Mouse (Mus musculus) kidney, embryonic 16.5 days (tissue): ENCODE measurements around the gene Astn2. TPM values are rescaled to one million over a fixed set of nuclear protein-coding genes. Genes with fewer than 3 reads are reported as not detected.

Experiments used
- ATAC-seq: fragments of 200-750 bp; cut with Nextera tagmentation; 2 replicates; pipeline ENCODE4 v1.8.0; 2017; ENCODE audit warnings: moderate TSS enrichment; ENCODE audit not compliant: low FRiP score, low TSS enrichment
- H3K27ac ChIP-seq: fragments of 300-500 bp; sonication (generic); 2 replicates; pipeline ENCODE4 v1.5.1; 2014; ENCODE audit warnings: low read length
- H3K27me3 ChIP-seq: fragments of 300-500 bp; sonication (generic); 2 replicates; pipeline ENCODE4 v1.6.1; 2014; ENCODE audit warnings: low read length, control low read depth, mixed read lengths; ENCODE audit not compliant: insufficient read depth
- H3K36me3 ChIP-seq: fragments of 300-500 bp; sonication (generic); 2 replicates; pipeline ENCODE4 v1.6.1; 2014; ENCODE audit warnings: low read length, control low read depth, mixed read lengths; ENCODE audit not compliant: insufficient read depth
- H3K4me1 ChIP-seq: fragments of 300-500 bp; sonication (generic); 2 replicates; pipeline ENCODE4 v1.6.1; 2014; ENCODE audit warnings: low read length, control low read depth, mixed read lengths; ENCODE audit not compliant: insufficient read depth
- H3K4me2 ChIP-seq: fragments of 300-500 bp; sonication (generic); replicated peaks from 2 replicates; pipeline ENCODE4 v1.6.1; 2014; ENCODE audit warnings: low read depth, low read length
- H3K4me3 ChIP-seq: fragments of 300-500 bp; sonication (generic); 2 replicates; pipeline ENCODE4 v1.5.1; 2014; ENCODE audit warnings: mild to moderate bottlenecking, low read length
- H3K9ac ChIP-seq: fragments of 300-500 bp; sonication (generic); replicated peaks from 2 replicates; pipeline ENCODE4 v1.6.1; 2014; ENCODE audit warnings: low read length
- H3K9me3 ChIP-seq: fragments of 300-500 bp; sonication (generic); 2 replicates; pipeline ENCODE4 v1.6.1; 2016; ENCODE audit warnings: low read length, control low read depth
- WGBS: fragments of 180-500 bp; shearing (Covaris S2); extraction: QIAGEN DNeasy Blood & Tissue Kit; methylation state at CpG from one replicate; pipeline ENCODE4 v1.1.7; 2014; 5-methylcytosine and 5-hydroxymethylcytosine counted together
- polyA plus RNA-seq: library from polyadenylated mRNA; unstranded; fragments of >200 nt; fragmentation: Nextera tagmentation; extraction: Ambion mirVana; gene quantifications from 2 replicates; pipeline ENCODE4 v1.2.1, GENCODE M21; 2015

Astn2 gene
- 0.09 and 0.11 TPM in 2 replicates for polyA plus RNA-seq

DNA sequence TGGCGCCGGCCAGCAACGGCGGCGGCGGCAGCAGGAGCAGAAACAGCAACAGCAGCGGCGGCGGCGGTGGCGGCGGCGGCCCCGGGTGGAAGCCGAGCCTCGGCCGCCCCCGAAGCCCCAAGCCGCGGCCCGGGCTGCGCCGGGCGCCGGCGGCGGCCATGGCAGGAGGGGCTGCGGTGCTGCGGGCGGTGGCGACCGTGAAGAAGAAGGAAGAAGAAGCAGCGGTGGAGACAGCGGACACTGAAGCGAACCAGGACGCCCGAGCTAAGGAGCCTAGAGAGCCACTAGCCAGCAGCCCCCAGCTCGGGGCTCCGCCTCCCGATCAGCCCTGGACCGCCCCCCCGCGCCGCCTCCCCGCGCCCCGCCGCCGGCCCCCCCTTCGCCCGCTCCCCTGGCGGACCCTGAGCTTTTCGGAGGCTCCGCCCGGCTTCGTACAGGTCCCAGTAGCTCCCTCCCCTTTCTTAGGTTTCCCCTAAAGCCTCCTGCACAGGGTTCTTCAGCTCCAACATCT lies at the start of gene Astn2:
Gene Astn2, minus strand, starts transcription at position 411 of the 511 bp plus-strand sequence.
- Histone ChIP-seq H3K36me3 (no peaks in the 10 kb centered on the region), H3K4me2 (peak within 1 kb of the TSS; percentile 95), H3K27me3 (peaks cover 34% of the 10 kb centered on the region), H3K9me3 (no peaks in the 10 kb centered on the region), H3K9ac (peak within 1 kb of the TSS; percentile 62), H3K4me1 (peaks cover 9% of the 10 kb centered on the region; the same call in 1 of the 2 replicates), H3K4me3 (peak within 1 kb of the TSS; percentile 67), H3K27ac (no peak within 1 kb of the TSS)
- 1% methylated on average over 24 of the region's 56 CpGs for WGBS
- ATAC-seq = peak; percentile 84

DNA sequence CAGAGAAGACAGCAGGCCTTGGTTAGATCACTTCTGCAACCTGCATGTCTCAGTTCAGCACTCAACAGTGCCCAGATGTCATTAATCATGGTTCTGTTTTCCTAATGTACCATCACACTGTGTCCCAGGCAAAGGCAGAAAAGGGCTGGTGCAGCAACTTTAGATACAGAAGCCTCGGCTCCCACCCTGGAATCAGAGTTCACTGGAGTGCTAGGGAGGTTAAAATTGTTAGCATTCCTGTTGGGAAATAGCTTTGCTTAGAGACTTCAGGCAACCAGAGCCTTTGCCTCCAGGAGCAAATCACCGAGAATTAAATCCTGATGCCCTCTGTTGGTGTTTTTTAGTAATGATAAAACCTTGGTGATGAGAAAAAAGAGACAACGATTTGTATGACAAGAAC lies 45.7 kb upstream of the Astn2 start:
- H3K36me3 ChIP-seq = no peaks in the 10 kb centered on the region

GRCm38 (mm10) chr4:66431256-66431655 lies 26.8 kb upstream of the Astn2 start:
- Histone ChIP-seq H3K36me3 (no peaks in the 10 kb centered on the region), H3K4me1 (no peaks in the 10 kb centered on the region), H3K27me3 (no peaks in the 10 kb centered on the region), H3K9me3 (no peaks in the 10 kb centered on the region), H3K4me2 (no peak overlapping the region), H3K9ac (no peak overlapping the region), H3K27ac (no peak overlapping the region), H3K4me3 (no peak overlapping the region)
- WGBS = 63% methylated on average over 1 of the region's 1 CpGs
- ATAC-seq = no peak

More for the DNA sequence above, 45.7 kb upstream of the Astn2 start:
- Histone ChIP-seq H3K9me3 (no peaks in the 10 kb centered on the region), H3K4me3 (no peak overlapping the region), H3K27ac (no peak overlapping the region), H3K9ac (no peak overlapping the region), H3K27me3 (no peaks in the 10 kb centered on the region), H3K4me1 (no peaks in the 10 kb centered on the region), H3K4me2 (no peak overlapping the region)
- WGBS = 27% methylated on average over 3 of the region's 3 CpGs
- peak; percentile 73; the same call in 1 of the 2 replicates for ATAC-seq

- H3K4me1 ChIP-seq = no peaks in the 10 kb centered on the region
- H3K4me2 ChIP-seq = no peak overlapping the region
- no peak overlapping the region for H3K27ac ChIP-seq
- H3K9me3 ChIP-seq = no peaks in the 10 kb centered on the region
- H3K9ac ChIP-seq = no peak overlapping the region
- ATAC-seq = no peak
- no peaks in the 10 kb centered on the region for H3K36me3 ChIP-seq
- H3K4me3 ChIP-seq = no peak overlapping the region
- WGBS = 79% methylated on average over 4 of the region's 4 CpGs
- H3K27me3 ChIP-seq = no peaks in the 10 kb centered on the region
These were observed 21.4 kb upstream of the Astn2 start for GRCm38 (mm10) chr4:66425804-66426203.

- Histone ChIP-seq H3K27ac (no peak overlapping the region), H3K4me3 (peak overlapping the region; percentile 35), H3K9ac (no peak overlapping the region), H3K4me2 (peak overlapping the region; percentile 43), H3K36me3 (no peaks in the 10 kb centered on the region), H3K4me1 (no peaks in the 10 kb centered on the region), H3K27me3 (no peaks in the 10 kb centered on the region), H3K9me3 (no peaks in the 10 kb centered on the region)
- WGBS = 46% methylated on average over 8 of the region's 8 CpGs
- no peak for ATAC-seq
These were observed 10.4 kb upstream of the Astn2 start for GRCm38 (mm10) chr4:66414778-66415177.

GRCm38 (mm10) chr4:66405086-66405485 lies 675 bp upstream of the Astn2 start:
- 5% methylated on average over 1 of the region's 1 CpGs for WGBS
- H3K4me3 ChIP-seq = no peak overlapping the region
- H3K27ac ChIP-seq = no peak overlapping the region
- H3K36me3 ChIP-seq = no peaks in the 10 kb centered on the region
- peaks cover 9% of the 10 kb centered on the region; the same call in 1 of the 2 replicates for H3K4me1 ChIP-seq
- H3K4me2 ChIP-seq = no peak overlapping the region
- H3K27me3 ChIP-seq = peaks cover 30% of the 10 kb centered on the region
- H3K9ac ChIP-seq = no peak overlapping the region
- ATAC-seq = no peak
- no peaks in the 10 kb centered on the region for H3K9me3 ChIP-seq

GRCm38 (mm10) chr4:66403708-66404200 lies 657 bp downstream of the Astn2 start:
- Histone ChIP-seq H3K36me3 (no peaks in the 10 kb centered on the region), H3K9me3 (no peaks in the 10 kb centered on the region), H3K4me3 (peak overlapping the region; percentile 67), H3K27ac (no peak overlapping the region), H3K9ac (peak overlapping the region; percentile 62), H3K4me2 (peak overlapping the region; percentile 95), H3K4me1 (peaks cover 9% of the 10 kb centered on the region; the same call in 1 of the 2 replicates), H3K27me3 (peaks cover 34% of the 10 kb centered on the region)
- WGBS = under 1% methylated on average over 38 of the region's 51 CpGs
- peak; percentile 46 for ATAC-seq

DNA sequence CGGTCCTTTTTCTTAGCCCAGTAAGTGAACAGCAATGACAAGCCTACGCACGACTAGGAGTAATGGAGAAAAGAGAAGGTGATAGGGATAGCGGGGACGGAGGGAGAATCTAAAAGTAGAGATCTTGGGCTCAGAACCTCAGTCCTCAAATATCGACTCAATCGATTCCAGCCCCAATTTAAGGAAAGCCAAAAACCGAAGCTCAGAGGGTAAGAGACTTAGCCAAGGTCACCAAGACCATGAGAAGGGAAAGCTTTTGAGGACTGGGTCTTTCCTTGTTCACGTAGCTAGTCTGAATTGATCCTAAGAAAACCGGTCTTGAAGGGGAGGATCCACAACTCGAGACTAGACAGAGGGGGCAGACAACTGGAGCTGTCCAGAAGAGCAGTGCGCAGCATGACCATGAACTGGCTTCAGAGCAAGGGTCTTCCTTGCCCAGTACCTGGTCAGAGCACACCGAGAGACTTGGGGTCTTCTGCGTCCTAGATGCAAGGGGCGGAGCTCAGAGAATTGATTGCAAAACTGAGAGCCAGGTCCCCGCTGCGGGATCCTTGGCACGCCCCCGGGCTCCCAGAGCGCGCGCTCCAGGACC lies 1.2 kb downstream of the Astn2 start:
- ATAC-seq = peak; percentile 72
- Histone ChIP-seq H3K4me2 (peak overlapping the region; percentile 95), H3K9me3 (no peaks in the 10 kb centered on the region), H3K27ac (no peak overlapping the region), H3K4me3 (peak overlapping the region; percentile 67), H3K27me3 (peaks cover 34% of the 10 kb centered on the region), H3K9ac (peak overlapping the region; percentile 62; the same call in 1 of the 2 replicates), H3K4me1 (peaks cover 9% of the 10 kb centered on the region; the same call in 1 of the 2 replicates), H3K36me3 (no peaks in the 10 kb centered on the region)
- WGBS = 1% methylated on average over 22 of the region's 22 CpGs

- no peak overlapping the region for H3K27ac ChIP-seq
- H3K4me3 ChIP-seq = peak overlapping the region; percentile 67
- no peak; the same call in 1 of the 2 replicates for ATAC-seq
- no peak overlapping the region for H3K9ac ChIP-seq
- peaks cover 9% of the 10 kb centered on the region; the same call in 1 of the 2 replicates for H3K4me1 ChIP-seq
- H3K9me3 ChIP-seq = no peaks in the 10 kb centered on the region
- H3K27me3 ChIP-seq = peaks cover 34% of the 10 kb centered on the region
- under 1% methylated on average over 24 of the region's 24 CpGs for WGBS
- peak overlapping the region; percentile 95 for H3K4me2 ChIP-seq
- H3K36me3 ChIP-seq = no peaks in the 10 kb centered on the region
These were observed 1.8 kb downstream of the Astn2 start for GRCm38 (mm10) chr4:66402611-66403010.

DNA sequence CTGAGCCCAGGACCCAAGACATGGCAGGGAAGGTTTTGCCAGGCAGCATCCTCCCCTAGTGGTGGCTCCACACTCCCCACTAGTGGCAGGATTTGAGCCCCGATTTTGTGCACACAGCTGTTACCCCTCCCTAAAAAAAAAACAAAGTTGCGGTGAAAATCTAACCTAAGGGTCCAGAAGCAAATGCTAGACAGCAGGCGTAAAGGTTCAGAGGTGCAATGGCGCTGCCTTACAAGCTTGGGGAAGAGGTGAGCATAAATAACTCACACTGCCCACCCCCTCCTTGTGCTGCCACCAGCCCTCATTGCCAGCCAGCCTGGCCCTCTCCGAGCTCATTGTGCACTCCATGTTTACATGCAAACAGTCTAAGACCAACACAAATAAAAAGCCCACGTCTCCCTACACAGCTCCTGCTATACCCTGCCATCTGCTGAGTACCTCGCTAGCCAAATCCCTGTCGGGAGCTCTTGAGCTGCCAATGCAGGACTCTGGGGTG lies 3.2 kb downstream of the Astn2 start:
- Histone ChIP-seq H3K36me3 (no peaks in the 10 kb centered on the region), H3K4me2 (no peak overlapping the region), H3K27me3 (peaks cover 34% of the 10 kb centered on the region), H3K9ac (no peak overlapping the region), H3K9me3 (no peaks in the 10 kb centered on the region), H3K4me1 (peaks cover 9% of the 10 kb centered on the region; the same call in 1 of the 2 replicates), H3K4me3 (no peak overlapping the region), H3K27ac (no peak overlapping the region)
- no peak for ATAC-seq
- WGBS = 15% methylated on average over 8 of the region's 8 CpGs
